Mouse (Mus musculus) layer of hippocampus, postnatal 25 days (tissue): Measurements from ENCODE around the gene Olfm3. TPM values are rescaled to one million over a fixed set of nuclear protein-coding genes. Genes with fewer than 3 reads are reported as not detected.
A peak's percentile ranks its signal among the peaks of the same experiment; 100 is the strongest.

Experiments
- DNase-seq, 2 experiments: peaks; one replicate each; pipeline ENCODE4 v3.0.0; 2022; ENCODE audit warnings: mixed read lengths in 2 of 2, low spot score in 1 of 2; ENCODE audit errors: extremely low spot score in 1 of 2
- total RNA-seq, 2 experiments: library from RNA; stranded (reverse); gene quantifications; 2 replicates each; pipeline ENCODE4 v1.2.3; 2021

Gene Olfm3
- 10 to 100 TPM; 18.2 to 22.8 TPM for total RNA-seq

GRCm38 (mm10) chr3:114903924-114904438, at the start of gene Olfm3:
Olfm3 (plus strand) TSS chr3:114904078.
- peak; percentile 42 to 45 for DNase-seq

GRCm38 (mm10) chr3:114889764-114890163, 14.1 kb upstream of the Olfm3 start:
- no peak for DNase-seq

DNA sequence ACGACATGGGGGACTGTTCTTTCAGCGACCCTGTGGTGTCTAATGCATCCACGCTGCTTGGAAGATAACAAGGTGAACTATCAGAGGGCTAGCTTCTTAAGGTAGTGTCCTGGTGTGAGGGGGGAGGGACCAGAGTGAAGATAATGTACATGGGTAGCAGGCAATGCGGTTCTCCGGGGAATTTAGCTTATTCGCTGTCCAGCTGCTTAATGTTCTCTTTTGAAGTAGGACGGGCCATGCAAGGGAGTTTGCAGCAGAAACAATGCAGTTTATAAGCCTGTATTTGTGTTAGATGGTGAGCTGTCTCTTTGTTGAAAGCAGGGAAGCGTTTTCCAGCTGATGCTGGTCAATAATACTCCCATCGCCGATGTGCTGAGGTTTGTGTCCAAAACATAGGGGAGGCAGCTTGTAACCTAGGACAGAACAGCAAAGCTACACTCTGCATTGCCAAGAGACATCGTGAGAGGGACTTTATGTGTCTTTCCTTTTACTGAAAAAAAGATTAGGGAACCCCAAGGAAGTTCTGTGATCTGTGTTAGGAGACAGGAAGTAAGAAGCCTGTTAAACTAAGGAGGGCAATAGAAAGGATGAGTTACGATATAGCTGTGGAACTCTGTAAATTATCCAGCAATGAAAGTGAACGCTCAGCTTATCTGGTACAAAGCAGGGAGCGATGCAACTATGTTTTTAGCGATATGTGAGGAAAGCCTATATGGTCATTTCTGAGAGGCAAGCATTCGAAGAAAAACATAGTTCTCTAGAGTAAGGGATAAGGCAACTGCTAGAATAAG, 950 bp downstream of the Olfm3 start:
- DNase-seq: peak in 1 of 2 experiments; percentile 8

GRCm38 (mm10) chr3:114907537-114907936, 3.7 kb downstream of the Olfm3 start:
- no peak for DNase-seq

- DNase-seq: no peak
These were observed 5.0 kb downstream of the Olfm3 start for GRCm38 (mm10) chr3:114908846-114909245.

- DNase-seq: no peak
These were observed 16.2 kb downstream of the Olfm3 start for GRCm38 (mm10) chr3:114920102-114920501.

DNA sequence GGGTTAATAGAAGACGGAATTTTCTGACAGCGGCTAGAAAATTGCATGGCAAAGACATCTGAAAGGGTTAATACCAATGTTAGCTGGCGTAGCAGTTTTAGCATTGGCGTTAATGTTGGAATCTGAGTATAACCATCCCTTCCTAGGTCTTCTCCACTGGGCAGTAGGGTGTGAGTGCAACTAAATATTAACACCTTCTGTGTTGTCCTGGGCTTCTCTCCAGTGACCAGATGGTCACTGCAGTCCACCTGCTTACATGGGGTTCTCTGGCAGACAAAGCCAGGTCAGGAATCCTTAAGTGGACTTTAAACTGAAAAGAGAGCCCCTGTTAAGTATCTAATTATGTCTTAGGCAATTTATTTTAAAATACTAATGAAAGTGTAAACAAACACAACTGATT, 25.7 kb downstream of the Olfm3 start:
- no peak for DNase-seq

DNA sequence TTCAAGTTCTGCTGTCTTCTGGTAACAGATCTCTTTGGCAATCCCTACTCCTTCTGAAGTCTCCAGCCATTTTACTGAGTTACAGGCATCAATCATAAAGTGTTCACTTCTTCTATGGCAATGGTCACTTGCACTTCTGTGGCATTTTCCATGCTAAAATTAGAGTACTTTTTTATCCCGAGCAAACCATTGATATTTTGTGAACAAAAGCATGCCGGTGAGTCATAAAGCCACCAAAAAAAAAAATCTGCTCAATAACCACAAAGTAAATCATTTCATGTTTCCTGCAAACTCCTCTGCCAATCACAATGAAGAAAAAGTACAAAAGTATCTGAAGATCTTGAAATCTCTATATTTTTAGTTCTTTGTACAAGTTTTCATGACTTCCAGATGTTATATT, 26.5 kb downstream of the Olfm3 start:
- no peak for DNase-seq

DNA sequence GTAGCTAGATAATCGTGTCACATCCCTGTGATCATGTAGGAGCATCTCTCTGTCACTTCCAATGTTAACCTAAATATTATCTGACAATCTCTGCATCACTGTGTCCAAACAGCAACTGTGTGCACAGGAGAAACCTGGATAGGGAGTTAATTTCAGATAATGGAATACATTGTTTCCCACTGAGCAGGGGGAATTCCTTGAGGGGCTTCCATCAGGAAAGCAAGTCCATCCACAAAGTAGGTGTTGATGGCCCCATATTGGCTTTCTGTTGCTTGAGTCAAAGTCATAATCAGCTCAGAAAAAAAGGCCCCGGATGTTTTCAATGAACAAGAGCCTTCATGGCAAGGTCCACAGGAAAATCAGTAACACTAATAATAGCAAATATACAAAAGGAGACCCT, 26.9 kb downstream of the Olfm3 start:
- no peak for DNase-seq

GRCm38 (mm10) chr3:114932881-114933280, 29.0 kb downstream of the Olfm3 start:
- DNase-seq: no peak

GRCm38 (mm10) chr3:114954904-114955303, 51.0 kb downstream of the Olfm3 start:
- no peak for DNase-seq

GRCm38 (mm10) chr3:114959311-114959967, 55.6 kb downstream of the Olfm3 start:
- no peak for DNase-seq

DNA sequence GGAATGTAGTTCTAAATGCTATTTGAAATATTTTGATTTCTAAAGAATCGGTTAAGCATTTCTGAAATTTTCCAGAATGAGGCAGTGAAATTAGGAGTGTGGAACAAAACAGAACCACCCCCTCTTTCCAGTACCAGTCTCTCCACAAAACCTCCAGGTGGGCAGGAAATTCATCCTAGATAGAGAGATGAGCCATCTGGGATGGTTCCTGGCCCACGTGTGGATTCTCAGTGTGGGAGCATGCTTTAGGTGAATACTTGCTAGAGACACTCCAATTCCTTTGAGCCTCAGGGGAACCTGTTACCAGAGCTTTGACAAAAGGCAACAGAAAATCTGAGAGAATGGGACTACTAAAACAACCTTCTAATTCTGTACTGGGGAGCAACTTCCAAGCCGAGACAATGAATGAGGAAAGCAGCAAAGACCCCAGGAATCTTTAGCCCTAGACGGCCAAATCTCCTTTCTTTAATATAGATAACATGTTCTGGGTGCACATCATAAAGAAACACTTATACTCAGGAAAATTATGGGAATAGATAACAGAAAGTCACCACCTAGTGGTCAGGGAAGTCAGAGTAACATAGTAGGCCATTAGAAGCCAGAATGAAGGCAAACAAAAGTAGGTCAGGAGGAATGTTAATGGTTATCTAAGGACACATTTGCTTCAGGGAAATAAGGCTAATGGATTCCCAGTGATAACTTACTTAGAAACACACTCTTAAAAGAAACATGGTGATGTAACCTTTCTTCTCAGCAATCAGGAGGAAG, 58.6 kb downstream of the Olfm3 start:
- DNase-seq: no peak

GRCm38 (mm10) chr3:114971183-114971582, 67.3 kb downstream of the Olfm3 start:
- DNase-seq: no peak

GRCm38 (mm10) chr3:114972522-114972921, 68.6 kb downstream of the Olfm3 start:
- DNase-seq: no peak

DNA sequence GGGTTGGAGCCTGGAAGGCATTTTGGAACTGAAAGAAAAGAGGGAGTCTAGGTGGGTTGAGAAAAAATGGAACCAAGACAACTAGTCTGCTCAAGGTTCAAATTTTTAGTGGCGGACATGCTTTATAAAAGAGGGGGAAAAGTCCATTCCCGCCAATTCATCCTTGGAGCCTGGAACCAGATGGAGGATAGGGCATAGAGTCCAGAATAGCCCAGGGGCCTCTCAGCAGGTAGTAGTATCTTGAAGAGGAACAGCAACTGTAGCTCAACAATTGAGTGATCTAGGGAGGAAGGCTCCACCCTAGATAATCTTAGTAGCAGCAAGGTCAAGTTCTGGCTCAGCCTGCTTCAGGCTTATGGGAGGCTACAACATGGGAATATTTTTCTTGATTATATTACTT, 87.0 kb downstream of the Olfm3 start:
- no peak for DNase-seq

DNA sequence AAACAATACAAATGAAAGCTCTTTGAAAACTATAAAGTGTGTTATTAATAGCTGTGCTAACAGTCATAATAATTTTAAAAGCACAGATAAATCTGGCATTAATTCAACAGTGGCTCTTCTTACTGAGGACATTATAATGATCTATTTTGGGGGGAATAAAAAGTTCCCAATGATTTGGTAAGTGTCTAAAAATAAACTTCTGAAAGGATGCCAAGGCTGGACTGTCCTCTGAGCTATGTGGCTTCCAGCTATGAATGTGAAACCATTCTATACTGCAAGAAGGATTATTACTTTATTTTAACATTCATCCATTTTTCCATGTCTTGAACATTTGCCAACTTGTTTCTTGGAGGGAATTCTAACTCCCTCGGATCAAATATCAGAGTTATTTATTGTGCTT, 92.1 kb downstream of the Olfm3 start:
- no peak for DNase-seq

GRCm38 (mm10) chr3:115027560-115027959, 123.7 kb downstream of the Olfm3 start:
- DNase-seq: no peak

- no peak for DNase-seq
These were observed 124.2 kb downstream of the Olfm3 start for GRCm38 (mm10) chr3:115028046-115028445.

GRCm38 (mm10) chr3:115028611-115029010, 124.7 kb downstream of the Olfm3 start:
- no peak for DNase-seq

GRCm38 (mm10) chr3:115049060-115049459, 145.2 kb downstream of the Olfm3 start:
- DNase-seq: no peak
